Mouse (Mus musculus): Measurements from ENCODE around the gene A730071L15Rik. TPM values are rescaled to one million over a fixed set of nuclear protein-coding genes. Genes with fewer than 3 reads are reported as not detected.

A730071L15Rik gene
- total RNA-seq, 2 experiments from 2014 or later, result 0.31 TPM; not detected in 1

DNA sequence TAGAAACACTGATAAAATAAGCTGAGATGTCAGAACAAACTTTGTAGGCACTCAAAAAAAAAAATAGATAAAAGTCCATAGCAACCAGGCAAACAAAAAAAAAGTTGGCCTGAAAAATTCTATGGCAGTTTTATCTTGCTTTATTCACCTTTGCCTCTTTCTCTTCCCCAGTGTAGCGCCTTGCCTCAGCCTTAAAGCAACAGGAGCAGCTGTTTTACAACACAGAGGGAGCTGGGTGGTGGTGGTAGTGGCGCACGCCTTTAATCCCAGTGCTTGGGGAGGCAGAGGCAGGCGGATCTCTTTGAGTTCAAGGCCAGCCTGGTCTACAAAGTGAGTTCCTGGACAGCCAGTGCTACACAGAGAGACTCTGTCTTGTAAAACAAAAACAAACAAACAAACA is 33.2 kb downstream of the A730071L15Rik start:
- H3K27ac ChIP-seq, result no peak overlapping the region
- no peak overlapping the region for H3K4me3 ChIP-seq
- DNase-seq (ENCODE audit: low spot score in 2 of 2), result no peak
- no peak for TF ChIP-seq CTCF (conservative IDR thresholded peaks at IDR 0.05)

GRCm38 (mm10) chr11:6244707-6245106 is 44.9 kb downstream of the A730071L15Rik start:
- H3K27ac ChIP-seq, result no peak overlapping the region
- no peak overlapping the region for H3K4me3 ChIP-seq
- no peak for TF ChIP-seq CTCF (conservative IDR thresholded peaks at IDR 0.05)
- DNase-seq (ENCODE audit: low spot score in 2 of 2), result no peak

Other genes starting within 250 kb of the A730071L15Rik start
- 1 to 10 TPM; 2.4 to 3.3 TPM for gene Gck, start 249.9 kb upstream of the A730071L15Rik start, total RNA-seq (2021)
- 10 to 100 TPM; 63.4 to 71.4 TPM for gene Ykt6, start 244.3 kb upstream of the A730071L15Rik start, total RNA-seq (2021)
- 1,000 to 10,000 TPM; 1,149 to 1,215 TPM for gene Camk2b, start 133.7 kb upstream of the A730071L15Rik start, total RNA-seq (2021)
- 100 to 1,000 TPM; 117 to 118 TPM for gene Nudcd3, start 386 bp downstream of the A730071L15Rik start, total RNA-seq (2021)
- under 1 TPM; 0.27 to 0.51 TPM for gene Npc1l1, start 30.1 kb downstream of the A730071L15Rik start, total RNA-seq (2021)
- 10 to 100 TPM; 40.1 to 48.8 TPM for gene Ddx56, start 67.7 kb downstream of the A730071L15Rik start, total RNA-seq (2021)
- 100 to 1,000 TPM in 1 of 2 experiments, 10 to 100 TPM in 1; 98.7 to 104 TPM for gene Tmed4, start 74.8 kb downstream of the A730071L15Rik start, total RNA-seq (2021)
- 100 to 1,000 TPM; 214 to 221 TPM for gene Ogdh, start 91.6 kb downstream of the A730071L15Rik start, total RNA-seq (2021)
- 100 to 1,000 TPM; 170 TPM for gene Zmiz2, start 189.0 kb downstream of the A730071L15Rik start, total RNA-seq (2021)
- 1,000 to 10,000 TPM; 1,589 to 1,677 TPM for gene Ppia, start 215.4 kb downstream of the A730071L15Rik start, total RNA-seq (2021)
- 10 to 100 TPM; 43.6 to 47.3 TPM for gene H2afv, start 244.4 kb downstream of the A730071L15Rik start, total RNA-seq (2021)